Mouse (Mus musculus): ENCODE results near the gene Mtmr14. TPM values are rescaled to one million over a fixed set of nuclear protein-coding genes. Genes with fewer than 3 reads are reported as not detected.
A peak's percentile ranks its signal among the peaks of the same experiment; 100 is the strongest.

Mtmr14 gene
- polyA plus RNA-seq, 1 experiment from 2014 or later = 35.6 TPM

GRCm38 (mm10) chr6:113245585-113245984 is 7.9 kb downstream of the Mtmr14 start:
- no peaks in the 10 kb centered on the region for H3K9me3 ChIP-seq (replicated peaks)
- H3K4me3 ChIP-seq (replicated peaks) = no peak overlapping the region
- ATAC-seq (ENCODE audit: insufficient number of reproducible peaks, low FRiP score, low TSS enrichment, low read depth) = no peak
- H3K27me3 ChIP-seq = no peaks in the 10 kb centered on the region
- peaks cover 31% of the 10 kb centered on the region for H3K36me3 ChIP-seq
- no peak overlapping the region for H3K4me2 ChIP-seq (replicated peaks)
- H3K9ac ChIP-seq = no peak overlapping the region
- no peaks in the 10 kb centered on the region for H3K4me1 ChIP-seq
- H3K27ac ChIP-seq (replicated peaks) = no peak overlapping the region
- 91% methylated on average over 2 of the region's 2 CpGs for WGBS

- Histone ChIP-seq H3K36me3 (peaks cover 57% of the 10 kb centered on the region), H3K9ac (no peak overlapping the region), H3K4me3 (replicated peaks) (no peak overlapping the region), H3K4me1 (no peaks in the 10 kb centered on the region), H3K27ac (replicated peaks) (no peak overlapping the region), H3K9me3 (replicated peaks) (no peaks in the 10 kb centered on the region), H3K27me3 (no peaks in the 10 kb centered on the region), H3K4me2 (replicated peaks) (no peak overlapping the region)
- no peak for ATAC-seq (ENCODE audit: insufficient number of reproducible peaks, low FRiP score, low TSS enrichment, low read depth)
- 83% methylated on average over 5 of the region's 5 CpGs for WGBS
Measured at GRCm38 (mm10) chr6:113250786-113251185, 13.1 kb downstream of the Mtmr14 start.

GRCm38 (mm10) chr6:113251921-113252320 is 14.3 kb downstream of the Mtmr14 start:
- Histone ChIP-seq H3K9ac (no peak overlapping the region), H3K36me3 (peaks cover 66% of the 10 kb centered on the region)
- ATAC-seq (ENCODE audit: insufficient number of reproducible peaks, low FRiP score, low TSS enrichment, low read depth) = no peak

GRCm38 (mm10) chr6:113254899-113255298 is 17.3 kb downstream of the Mtmr14 start:
- no peak for ATAC-seq (ENCODE audit: insufficient number of reproducible peaks, low FRiP score, low TSS enrichment, low read depth)
- no peaks in the 10 kb centered on the region for H3K27me3 ChIP-seq
- no peak overlapping the region for H3K27ac ChIP-seq (replicated peaks)
- no peak overlapping the region for H3K4me3 ChIP-seq (replicated peaks)
- no peaks in the 10 kb centered on the region for H3K9me3 ChIP-seq (replicated peaks)
- no peaks in the 10 kb centered on the region for H3K4me1 ChIP-seq
- H3K9ac ChIP-seq = no peak overlapping the region
- no peak overlapping the region for H3K4me2 ChIP-seq (replicated peaks)
- H3K36me3 ChIP-seq = peaks cover 80% of the 10 kb centered on the region

More at GRCm38 (mm10) chr6:113251921-113252320, 14.3 kb downstream of the Mtmr14 start:
- Histone ChIP-seq H3K4me3 (replicated peaks) (no peak overlapping the region), H3K4me2 (replicated peaks) (no peak overlapping the region), H3K27ac (replicated peaks) (no peak overlapping the region), H3K9me3 (replicated peaks) (no peaks in the 10 kb centered on the region), H3K4me1 (no peaks in the 10 kb centered on the region), H3K27me3 (no peaks in the 10 kb centered on the region)

GRCm38 (mm10) chr6:113261174-113261858 is 23.7 kb downstream of the Mtmr14 start:
- Histone ChIP-seq H3K4me3 (replicated peaks) (no peak overlapping the region), H3K9ac (no peak overlapping the region), H3K4me2 (replicated peaks) (no peak overlapping the region), H3K9me3 (replicated peaks) (no peaks in the 10 kb centered on the region), H3K27me3 (no peaks in the 10 kb centered on the region), H3K36me3 (peaks cover 91% of the 10 kb centered on the region), H3K27ac (replicated peaks) (no peak overlapping the region), H3K4me1 (no peaks in the 10 kb centered on the region)
- ATAC-seq (ENCODE audit: insufficient number of reproducible peaks, low FRiP score, low TSS enrichment, low read depth) = no peak
- 79% methylated on average over 8 of the region's 8 CpGs for WGBS

GRCm38 (mm10) chr6:113263531-113263930 is 25.9 kb downstream of the Mtmr14 start:
- Histone ChIP-seq H3K4me2 (replicated peaks) (no peak overlapping the region), H3K36me3 (peaks cover 94% of the 10 kb centered on the region), H3K27ac (replicated peaks) (no peak overlapping the region), H3K9ac (no peak overlapping the region), H3K4me1 (no peaks in the 10 kb centered on the region), H3K4me3 (replicated peaks) (no peak overlapping the region), H3K9me3 (replicated peaks) (no peaks in the 10 kb centered on the region), H3K27me3 (no peaks in the 10 kb centered on the region)
- no peak for ATAC-seq (ENCODE audit: insufficient number of reproducible peaks, low FRiP score, low TSS enrichment, low read depth)
- WGBS = 85% methylated on average over 6 of the region's 6 CpGs

GRCm38 (mm10) chr6:113264429-113264828 is 26.8 kb downstream of the Mtmr14 start:
- Histone ChIP-seq H3K9ac (no peak overlapping the region), H3K9me3 (replicated peaks) (no peaks in the 10 kb centered on the region), H3K4me1 (no peaks in the 10 kb centered on the region), H3K27me3 (no peaks in the 10 kb centered on the region), H3K27ac (replicated peaks) (no peak overlapping the region), H3K36me3 (peaks cover 95% of the 10 kb centered on the region), H3K4me3 (replicated peaks) (no peak overlapping the region), H3K4me2 (replicated peaks) (no peak overlapping the region)
- ATAC-seq (ENCODE audit: insufficient number of reproducible peaks, low FRiP score, low TSS enrichment, low read depth) = no peak
- WGBS = 91% methylated on average over 8 of the region's 8 CpGs

- 85% methylated on average over 7 of the region's 7 CpGs for WGBS
- Histone ChIP-seq H3K27me3 (no peaks in the 10 kb centered on the region), H3K4me2 (replicated peaks) (no peak overlapping the region), H3K9me3 (replicated peaks) (no peaks in the 10 kb centered on the region), H3K27ac (replicated peaks) (no peak overlapping the region), H3K9ac (no peak overlapping the region), H3K36me3 (peaks cover 96% of the 10 kb centered on the region), H3K4me1 (no peaks in the 10 kb centered on the region), H3K4me3 (replicated peaks) (no peak overlapping the region)
- no peak for ATAC-seq (ENCODE audit: insufficient number of reproducible peaks, low FRiP score, low TSS enrichment, low read depth)
Measured at GRCm38 (mm10) chr6:113266996-113267655, 29.5 kb downstream of the Mtmr14 start.

- H3K4me3 ChIP-seq (replicated peaks) = no peak overlapping the region
- no peaks in the 10 kb centered on the region for H3K9me3 ChIP-seq (replicated peaks)
- no peak overlapping the region for H3K4me2 ChIP-seq (replicated peaks)
- no peak overlapping the region for H3K27ac ChIP-seq (replicated peaks)
- ATAC-seq (ENCODE audit: insufficient number of reproducible peaks, low FRiP score, low TSS enrichment, low read depth) = peak; percentile 58; the same call in 1 of the 2 replicates
- peaks cover 96% of the 10 kb centered on the region for H3K36me3 ChIP-seq
- H3K9ac ChIP-seq = no peak overlapping the region
- WGBS = 91% methylated on average over 1 of the region's 1 CpGs
- H3K4me1 ChIP-seq = no peaks in the 10 kb centered on the region
- no peaks in the 10 kb centered on the region for H3K27me3 ChIP-seq
Measured at GRCm38 (mm10) chr6:113267988-113268387, 30.3 kb downstream of the Mtmr14 start.

GRCm38 (mm10) chr6:113272365-113272764 is 34.7 kb downstream of the Mtmr14 start:
- no peaks in the 10 kb centered on the region for H3K9me3 ChIP-seq (replicated peaks)
- peaks cover 90% of the 10 kb centered on the region for H3K36me3 ChIP-seq
- no peaks in the 10 kb centered on the region for H3K27me3 ChIP-seq
- H3K4me3 ChIP-seq (replicated peaks) = no peak overlapping the region
- 75% methylated on average over 3 of the region's 3 CpGs for WGBS
- no peak overlapping the region for H3K9ac ChIP-seq
- no peak for ATAC-seq (ENCODE audit: insufficient number of reproducible peaks, low FRiP score, low TSS enrichment, low read depth)
- no peaks in the 10 kb centered on the region for H3K4me1 ChIP-seq
- no peak overlapping the region for H3K27ac ChIP-seq (replicated peaks)
- no peak overlapping the region for H3K4me2 ChIP-seq (replicated peaks)

GRCm38 (mm10) chr6:113276846-113277245 is 39.2 kb downstream of the Mtmr14 start:
- Histone ChIP-seq H3K9ac (no peak overlapping the region), H3K4me2 (replicated peaks) (no peak overlapping the region), H3K4me1 (0 out of 2 replicates have a peak, but pooled peaks cover under 1% of the 10 kb centered on the region), H3K36me3 (peaks cover 66% of the 10 kb centered on the region), H3K27ac (replicated peaks) (no peak overlapping the region), H3K27me3 (peaks cover 3% of the 10 kb centered on the region), H3K9me3 (replicated peaks) (no peaks in the 10 kb centered on the region), H3K4me3 (replicated peaks) (no peak overlapping the region)
- WGBS = 73% methylated on average over 4 of the region's 4 CpGs
- no peak for ATAC-seq (ENCODE audit: insufficient number of reproducible peaks, low FRiP score, low TSS enrichment, low read depth)

- peaks cover 9% of the 10 kb centered on the region for H3K4me1 ChIP-seq
- 57% methylated on average over 6 of the region's 6 CpGs for WGBS
- H3K9me3 ChIP-seq (replicated peaks) = no peaks in the 10 kb centered on the region
- H3K4me2 ChIP-seq (replicated peaks) = no peak overlapping the region
- no peak overlapping the region for H3K4me3 ChIP-seq (replicated peaks)
- no peak overlapping the region for H3K9ac ChIP-seq
- H3K27me3 ChIP-seq = peaks cover 44% of the 10 kb centered on the region
- peaks cover 24% of the 10 kb centered on the region for H3K36me3 ChIP-seq
- ATAC-seq (ENCODE audit: insufficient number of reproducible peaks, low FRiP score, low TSS enrichment, low read depth) = no peak
- H3K27ac ChIP-seq (replicated peaks) = no peak overlapping the region
Measured at GRCm38 (mm10) chr6:113281676-113282075, 44.0 kb downstream of the Mtmr14 start.

Measured in embryonic facial prominence, embryonic 15.5 days (tissue).